Mouse (Mus musculus) kidney, adult 8-10 months (tissue): ENCODE data around the gene Mid1.

Experiments
- DNase-seq, 2 experiments: peaks; one replicate each; pipeline ENCODE4 v3.0.0; 2022

Gene Mid1

DNA sequence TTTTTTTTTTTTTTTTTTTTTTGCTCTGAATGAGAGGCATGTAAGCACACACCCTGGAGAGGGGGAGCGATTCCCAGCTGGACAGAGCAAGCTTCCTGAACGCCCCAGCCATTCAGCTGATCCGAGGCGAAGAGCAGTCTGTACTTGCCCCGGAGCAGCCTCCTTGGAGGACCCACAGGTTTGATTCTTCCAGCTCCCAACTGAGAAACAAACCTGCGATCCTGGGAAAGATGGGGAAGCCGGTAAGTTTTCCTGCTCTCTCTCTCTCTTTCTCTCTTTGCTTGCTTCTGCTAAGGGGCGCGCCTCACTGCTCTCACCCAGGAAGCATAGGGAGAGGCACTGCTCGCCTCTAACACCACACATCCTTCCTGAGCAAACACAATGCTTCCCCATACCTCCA is at the start of gene Mid1:
Gene Mid1, plus strand, starts transcription at position 69 of the 400 bp plus-strand sequence.
- DNase-seq = no peak

DNA sequence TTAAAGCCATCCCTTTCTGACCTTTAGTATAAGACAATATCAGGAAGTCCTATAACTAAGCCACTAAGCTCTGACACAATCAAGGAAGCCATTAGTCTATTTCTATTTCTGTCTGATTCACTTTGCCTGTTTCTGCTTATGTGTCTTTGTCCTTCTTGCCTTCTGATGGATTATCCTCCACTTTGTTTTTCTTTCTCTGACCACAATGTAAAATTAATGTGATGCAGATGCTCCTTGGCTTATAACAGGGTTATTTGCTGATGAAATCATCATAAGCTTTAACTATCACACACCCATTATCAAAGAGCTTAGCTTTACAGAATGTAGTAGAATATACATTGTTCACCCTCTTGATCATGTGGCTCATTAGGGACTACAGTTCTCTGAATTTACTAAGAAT is 11.9 kb upstream of the Mid1 start:
- no peak for DNase-seq

DNA sequence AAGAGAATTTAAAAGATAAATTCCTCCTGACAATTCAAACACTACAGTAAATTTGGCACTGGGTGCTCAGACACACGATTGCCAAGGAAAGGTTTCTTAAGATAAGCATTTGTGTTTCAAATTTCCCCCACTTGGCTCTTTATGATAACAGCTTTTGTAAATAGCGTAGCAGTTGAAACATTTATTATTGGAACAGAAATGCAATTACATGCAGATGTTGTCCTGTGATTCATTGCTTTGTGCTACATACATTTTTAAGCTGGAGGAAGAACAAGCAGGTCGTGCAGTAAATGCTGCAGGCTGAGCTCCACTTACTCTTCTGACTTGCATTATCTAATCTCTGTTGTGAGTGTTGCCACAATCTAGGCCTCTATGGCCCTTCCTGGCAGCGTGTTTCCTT is 8.7 kb upstream of the Mid1 start:
- DNase-seq = no peak

DNA sequence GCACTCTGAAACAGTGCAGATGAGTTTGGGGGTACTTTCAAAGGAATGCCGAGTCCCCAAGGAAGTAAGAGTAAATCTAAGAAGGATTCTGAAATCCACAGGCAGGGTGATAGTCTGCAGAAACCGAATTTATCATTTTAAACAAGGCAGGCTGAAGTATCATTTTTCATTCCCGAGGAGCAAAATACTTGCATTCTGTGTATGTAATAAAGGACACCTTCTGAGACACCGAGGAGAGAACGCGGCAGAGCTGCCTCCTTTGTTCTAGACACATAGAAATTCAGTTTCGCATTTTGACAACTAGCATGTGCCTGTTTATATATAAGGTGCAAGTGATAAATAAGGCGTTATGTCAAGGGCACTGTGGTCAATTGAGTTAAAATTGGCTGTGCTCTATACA is 732 bp downstream of the Mid1 start:
- no peak for DNase-seq

DNA sequence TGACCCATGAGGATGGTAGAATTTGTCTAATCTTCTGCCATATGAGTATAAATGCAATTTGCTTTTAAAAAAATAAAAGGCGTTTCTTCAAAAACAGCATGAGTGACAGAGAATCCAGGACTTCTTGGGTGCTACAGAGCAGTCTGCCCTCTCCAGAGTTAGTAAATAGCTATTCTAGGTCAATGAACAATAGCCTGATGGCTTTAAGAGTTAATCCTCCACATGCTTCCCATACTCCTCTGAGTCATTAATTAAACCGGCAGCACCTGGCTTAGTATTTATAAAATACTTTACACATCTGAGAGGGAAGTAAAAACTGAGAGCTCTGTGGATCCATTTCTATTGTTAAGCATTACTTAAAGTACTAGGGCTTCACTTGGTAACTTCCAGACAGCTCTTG is 6.2 kb downstream of the Mid1 start:
- DNase-seq = no peak

DNA sequence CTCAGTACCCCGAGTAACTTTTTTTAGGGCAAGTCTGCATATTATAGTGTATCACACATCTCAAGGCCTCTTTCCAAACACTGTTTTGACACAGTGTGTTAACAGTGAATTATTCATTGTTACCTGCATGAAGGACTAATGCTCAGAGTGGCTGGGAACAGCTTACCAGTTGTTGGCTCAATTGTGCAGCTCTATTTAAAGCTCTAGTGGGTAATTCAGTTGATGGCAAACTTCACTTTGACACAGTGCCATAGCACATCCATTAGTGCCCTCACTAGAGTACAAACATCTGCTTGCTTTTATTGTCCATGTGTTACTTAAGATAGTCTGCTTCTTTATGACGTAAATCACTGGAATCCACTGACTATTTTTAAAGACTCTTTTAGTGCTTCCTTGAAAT is 6.7 kb downstream of the Mid1 start:
- DNase-seq = no peak

DNA sequence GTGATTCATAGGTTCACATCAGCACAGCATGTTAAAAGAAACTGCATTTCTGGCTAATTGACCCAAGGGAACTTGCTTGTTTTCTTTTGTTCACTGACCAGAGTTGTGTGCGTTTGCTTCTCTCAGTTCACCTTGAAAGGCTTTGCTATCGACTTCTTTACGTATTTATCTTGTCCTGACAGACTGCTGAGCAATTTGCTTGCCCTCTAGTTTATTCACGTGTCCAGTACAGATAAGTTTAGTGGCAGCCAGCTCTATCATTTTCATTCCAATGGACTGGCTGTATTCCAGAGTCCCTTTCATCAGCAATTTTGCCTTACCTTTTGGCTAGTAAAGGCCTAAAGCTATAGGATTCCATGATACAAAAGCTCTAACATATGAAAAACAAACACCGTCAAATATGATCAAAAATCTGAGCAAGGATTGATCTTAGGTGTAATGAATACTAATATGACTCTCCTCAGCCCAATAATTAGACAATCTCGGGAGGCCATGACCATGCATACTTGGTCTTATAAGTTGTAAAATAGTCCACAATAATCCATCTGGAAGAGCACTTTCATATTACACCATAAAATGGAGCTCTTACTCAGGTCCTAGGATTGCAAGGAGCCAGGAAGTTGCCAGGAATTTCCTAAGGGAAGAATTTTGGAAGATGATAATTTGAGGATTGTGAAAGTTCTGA is 7.4 kb downstream of the Mid1 start:
- DNase-seq = no peak

DNA sequence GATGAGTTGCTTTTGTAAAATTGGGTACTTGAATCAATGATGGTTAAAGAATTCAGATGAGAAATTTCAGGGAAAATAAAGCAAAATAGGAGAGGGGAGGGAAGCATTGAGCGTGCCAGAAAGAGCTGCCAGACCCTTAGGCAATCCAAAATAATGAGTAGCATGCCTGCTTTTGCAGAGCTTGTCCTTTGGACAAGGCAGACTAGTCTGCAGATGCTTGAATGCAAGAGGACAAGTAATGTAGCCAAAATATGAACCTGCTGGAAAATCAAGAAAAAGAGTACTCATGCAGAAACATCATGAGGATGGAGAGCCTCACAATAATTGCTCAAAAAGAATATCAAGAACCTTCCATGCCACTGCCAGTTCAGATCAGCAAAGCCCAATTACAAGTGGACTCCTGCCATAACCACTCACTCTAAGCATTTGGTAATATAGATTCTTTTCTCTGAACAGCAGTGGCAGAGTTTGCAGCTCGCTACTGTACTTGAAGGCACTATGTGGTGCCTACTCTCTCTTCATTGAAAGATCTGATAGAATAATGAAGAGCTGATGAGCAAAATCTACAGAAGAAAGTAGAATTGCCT is 19.1 kb downstream of the Mid1 start:
- DNase-seq = no peak

DNA sequence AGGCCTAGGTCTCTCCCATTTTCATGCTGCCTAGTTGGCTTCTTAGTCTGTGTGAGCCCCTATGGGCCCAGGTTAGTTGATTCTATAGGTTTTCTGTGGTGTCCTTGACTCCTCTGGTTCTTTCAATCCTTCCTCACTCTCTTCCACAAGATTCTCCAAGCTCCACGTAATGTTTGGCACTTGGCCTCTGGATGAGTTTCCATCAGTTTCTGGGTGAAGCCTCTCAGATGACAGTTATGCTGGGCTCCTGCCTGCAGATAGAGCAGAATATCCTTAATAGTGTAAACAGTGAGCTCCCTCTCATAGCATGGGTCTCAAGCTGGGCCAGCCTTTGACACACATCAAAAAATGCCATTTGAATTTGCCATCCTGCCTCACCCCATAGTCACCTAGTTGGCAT is 38.5 kb downstream of the Mid1 start:
- no peak for DNase-seq

DNA sequence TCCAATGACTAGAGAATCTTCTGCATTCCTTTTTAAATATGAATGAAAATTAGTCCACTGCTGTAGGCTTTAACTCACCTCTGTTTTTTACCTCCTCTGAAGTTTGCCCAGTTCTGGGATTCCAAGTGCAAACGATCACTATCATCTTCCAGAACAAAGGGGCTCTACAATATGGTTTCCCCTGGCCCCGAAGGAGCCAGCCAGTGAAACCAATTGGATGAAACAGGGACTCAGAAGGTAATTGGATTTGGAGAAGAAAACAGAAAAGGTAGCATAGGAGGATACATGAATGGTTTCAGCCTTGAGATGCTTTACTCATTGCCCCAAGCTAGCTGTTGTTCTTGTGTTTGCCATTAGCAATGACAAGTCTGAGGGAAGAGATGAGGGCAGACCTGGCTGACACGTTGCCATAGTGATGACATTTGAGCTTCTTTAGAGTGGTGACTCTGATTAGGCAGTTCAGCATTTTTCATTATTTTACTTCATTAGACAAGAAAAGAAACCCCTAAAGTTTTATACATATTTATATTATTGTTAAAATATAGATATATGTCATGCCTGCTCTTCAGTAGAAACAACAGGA is 50.5 kb downstream of the Mid1 start:
- DNase-seq = no peak

DNA sequence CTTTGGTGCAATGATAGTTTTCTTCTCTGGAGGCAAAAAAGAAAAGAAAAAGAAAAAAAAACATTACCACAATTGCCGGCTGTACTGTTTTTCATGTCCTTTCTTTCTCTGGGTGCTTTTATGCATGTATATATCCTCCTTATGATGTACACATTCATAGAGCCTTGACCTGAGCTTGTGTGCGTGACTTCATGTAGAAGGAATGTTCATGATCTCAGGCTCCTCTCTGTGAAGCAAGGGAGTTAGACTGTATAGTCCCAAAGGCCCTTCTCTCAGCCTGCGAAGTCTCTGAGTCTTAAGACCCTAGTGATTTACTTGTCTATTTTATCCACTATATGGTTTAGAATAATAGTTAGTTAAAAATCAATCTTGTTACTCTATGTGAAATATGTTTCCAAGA is 73.0 kb downstream of the Mid1 start:
- DNase-seq = no peak

DNA sequence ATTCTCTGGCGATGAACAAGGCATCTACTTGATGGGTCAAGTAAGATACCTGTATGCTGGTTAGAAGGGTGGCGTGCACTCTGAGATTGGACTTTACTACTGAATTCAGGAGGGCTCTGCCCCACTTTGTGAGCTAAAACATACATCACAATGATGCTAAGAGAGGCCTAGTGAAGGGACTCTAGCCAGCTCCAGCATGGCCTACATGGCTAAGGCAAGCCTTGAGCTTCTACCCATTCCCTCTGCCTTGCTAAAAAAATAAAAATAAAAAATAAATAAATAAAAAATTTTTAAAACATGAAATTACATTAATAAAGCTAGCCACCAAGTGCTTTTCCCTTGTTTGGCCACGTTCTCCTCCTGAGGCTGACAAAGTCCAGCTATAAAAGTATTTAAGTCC is 94.5 kb downstream of the Mid1 start, which contains the start of gene 4933400A11Rik:
Gene 4933400A11Rik, minus strand, starts transcription at position 101 of the 400 bp plus-strand sequence.
- DNase-seq = no peak

DNA sequence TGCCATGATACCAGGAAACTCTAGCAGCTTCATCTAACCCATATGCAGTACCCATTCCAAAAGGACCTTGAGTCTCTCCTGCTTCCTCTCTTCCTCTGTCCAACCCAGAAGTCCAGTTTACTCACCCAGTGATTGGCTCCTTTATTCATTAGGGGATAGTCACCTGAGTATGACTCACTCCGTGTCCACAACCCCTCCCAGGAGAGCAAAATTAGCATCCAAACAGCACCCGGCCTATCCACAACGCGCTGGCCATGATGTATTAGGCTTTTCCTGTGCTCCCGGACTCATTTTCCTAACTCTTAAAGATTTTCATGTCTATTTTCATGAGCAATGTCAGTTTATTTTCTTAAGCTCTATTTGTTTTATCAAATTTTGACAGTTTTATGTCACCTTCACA is 104.7 kb downstream of the Mid1 start:
- DNase-seq = no peak

DNA sequence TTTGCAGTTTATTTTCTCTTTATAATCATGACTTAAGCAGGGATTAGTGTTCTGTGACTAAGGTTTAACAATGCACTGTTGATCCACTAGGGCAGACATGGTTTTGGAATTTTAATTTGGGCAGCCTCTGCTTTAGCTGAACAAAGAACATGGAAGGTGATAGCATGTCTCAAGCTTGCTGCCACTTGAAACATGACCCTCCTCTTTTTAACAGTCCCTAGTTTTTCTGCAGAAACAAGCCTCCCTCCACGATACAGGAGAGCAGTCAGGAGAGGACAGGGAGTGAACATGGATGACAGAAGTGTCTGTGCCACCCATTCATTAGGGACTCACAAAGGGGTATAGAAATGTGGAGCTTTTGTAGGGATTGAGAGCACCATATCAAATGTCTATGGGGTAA is 107.9 kb downstream of the Mid1 start:
- no peak for DNase-seq

DNA sequence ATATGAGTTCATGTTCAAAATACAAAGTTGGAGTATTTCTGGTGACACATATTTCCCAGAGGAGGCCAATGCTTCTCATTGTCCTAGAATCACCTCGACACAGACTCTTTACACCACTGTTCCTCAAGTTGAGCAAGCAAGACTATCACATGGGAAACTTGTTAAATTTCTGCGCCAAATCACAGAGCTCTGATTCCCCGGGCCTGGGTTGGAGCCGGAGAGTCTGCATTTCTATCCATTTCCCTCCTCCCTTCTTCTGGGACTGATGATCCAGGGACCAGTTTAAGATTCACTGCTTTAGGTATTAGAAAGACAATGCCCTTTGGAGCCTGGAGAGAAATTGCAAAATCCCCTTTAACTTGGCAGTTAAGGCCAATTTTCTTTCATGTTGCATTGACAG is 109.4 kb downstream of the Mid1 start:
- no peak for DNase-seq

DNA sequence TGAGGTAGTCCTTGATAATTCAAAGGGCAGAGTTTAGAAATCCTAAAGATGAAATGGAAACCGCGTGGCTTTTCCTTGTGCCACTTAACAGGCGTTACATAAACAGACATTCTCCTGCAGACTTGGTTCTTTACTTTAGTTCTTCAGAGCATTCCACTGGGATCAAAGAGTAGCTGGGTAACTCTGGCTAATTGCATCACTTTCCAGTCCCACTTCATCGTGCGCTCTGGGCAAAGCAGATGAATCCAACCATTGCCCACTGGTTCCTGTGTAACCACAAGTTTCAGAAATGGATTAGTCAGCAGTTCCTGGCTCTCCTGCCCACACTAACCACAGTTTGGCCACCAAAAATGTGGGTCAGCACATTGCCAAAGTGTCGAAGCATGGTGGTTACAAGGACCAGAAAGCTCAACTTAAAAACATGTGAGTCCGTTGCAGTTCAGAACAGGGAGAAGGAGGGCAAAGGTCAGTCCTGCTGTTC is 109.9 kb downstream of the Mid1 start:
- peak; percentile 7 to 28 for DNase-seq

DNA sequence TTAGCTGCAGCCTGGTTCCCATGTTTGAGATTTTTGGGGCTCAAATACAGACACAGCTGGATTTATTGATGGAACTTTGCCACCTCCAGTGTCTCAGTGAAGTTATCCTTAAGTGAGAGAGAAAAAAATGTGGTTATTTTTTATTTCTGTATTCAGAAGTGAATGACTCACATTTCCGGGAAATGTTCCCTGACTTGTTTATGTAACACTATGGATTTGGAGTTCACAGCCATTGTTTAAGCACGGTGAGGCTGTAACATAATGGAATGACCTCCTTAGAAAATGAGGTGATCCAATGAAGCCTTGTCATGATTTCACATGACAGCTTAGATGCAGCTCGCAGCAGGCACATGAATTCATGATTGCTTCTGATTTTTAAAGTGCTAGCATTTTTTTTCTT is 112.1 kb downstream of the Mid1 start:
- DNase-seq = no peak

DNA sequence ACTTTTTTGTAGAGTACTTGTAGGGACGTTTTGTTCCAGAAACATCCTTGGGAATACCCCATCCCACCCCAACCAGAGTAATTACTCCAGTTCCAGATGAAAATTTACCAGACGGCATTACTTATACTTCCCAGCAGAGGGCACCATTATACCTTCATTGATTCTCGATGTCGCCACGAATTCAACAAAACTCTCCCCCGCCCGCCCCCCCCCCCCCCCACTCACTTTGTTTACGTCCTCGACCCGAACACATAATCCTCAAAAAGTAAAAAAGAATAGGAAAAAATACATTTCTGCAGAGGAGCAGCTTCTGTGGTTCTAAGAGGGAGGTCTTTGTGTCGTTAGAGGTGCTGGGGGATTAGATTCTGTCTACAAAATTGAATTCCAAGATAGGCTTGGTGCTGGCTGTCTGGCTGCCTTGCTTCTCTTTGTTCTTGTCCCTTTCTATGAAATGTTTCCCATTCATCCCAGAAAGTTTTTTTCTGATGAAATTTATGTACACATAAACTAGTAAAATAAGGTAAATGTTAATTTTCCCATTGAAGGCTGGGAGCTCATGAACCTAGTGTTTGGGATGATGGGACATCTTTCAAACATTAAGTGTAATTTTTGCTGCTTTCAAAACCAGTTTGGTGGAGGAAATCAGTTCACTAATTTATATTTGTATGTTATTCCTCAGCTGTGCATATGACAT is 114.1 kb downstream of the Mid1 start:
- DNase-seq = peak; percentile 8 to 10

DNA sequence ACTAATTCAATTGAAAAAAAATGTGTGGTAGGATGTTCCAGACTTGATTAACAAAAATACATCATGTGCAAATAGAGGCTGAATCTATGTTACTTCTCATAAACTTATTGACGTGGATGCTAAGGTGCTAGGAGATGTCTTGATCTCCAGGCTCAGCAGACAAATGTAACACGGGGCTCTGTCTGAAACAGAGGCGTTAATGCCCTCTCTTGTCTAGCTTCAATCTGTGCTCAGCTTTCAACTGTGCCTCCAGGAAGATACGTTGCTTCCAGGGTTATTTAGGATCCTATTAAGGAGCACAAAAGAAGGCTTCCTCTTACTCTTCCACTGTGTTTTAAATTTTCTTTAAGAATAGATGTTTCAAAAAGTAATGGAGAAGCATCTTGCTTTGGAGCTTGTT is 115.2 kb downstream of the Mid1 start:
- no peak for DNase-seq

DNA sequence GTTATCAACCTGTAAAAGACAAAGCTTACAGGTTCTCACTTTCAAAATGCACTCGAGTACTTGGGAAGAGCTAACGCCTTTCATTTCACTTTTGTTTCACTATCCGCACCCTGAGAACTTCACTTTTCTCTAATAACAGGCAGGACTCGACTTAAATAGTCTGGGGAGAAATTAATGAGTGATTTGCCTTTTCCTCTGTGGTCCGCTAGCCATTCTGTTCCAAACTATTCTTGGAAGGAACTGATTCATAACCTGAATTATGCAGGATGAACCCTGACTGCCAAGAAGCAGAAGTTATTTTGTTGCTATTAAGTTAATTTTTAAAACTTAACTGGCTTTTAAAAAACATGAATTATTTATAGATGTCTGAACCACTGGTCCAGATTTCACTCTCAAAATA is 120.8 kb downstream of the Mid1 start:
- no peak for DNase-seq

DNA sequence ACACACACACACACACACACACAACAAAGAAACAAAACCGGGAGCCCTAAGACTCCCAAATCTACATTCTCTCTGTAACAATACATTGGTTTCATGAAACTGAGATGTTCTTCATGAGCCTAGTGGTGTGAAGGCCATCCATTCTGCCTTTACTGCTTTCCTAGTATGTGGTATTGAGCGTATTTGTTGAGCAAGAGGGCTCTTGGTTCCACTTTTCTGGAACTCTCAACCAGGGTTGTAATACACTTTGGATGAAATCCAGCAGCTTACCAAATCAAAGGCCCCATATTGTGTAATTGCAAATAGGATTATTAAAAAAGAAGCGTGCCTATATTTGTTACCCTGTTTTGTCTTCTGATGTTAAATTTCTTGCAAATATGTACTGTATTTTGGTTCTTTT is 122.7 kb downstream of the Mid1 start:
- no peak for DNase-seq

DNA sequence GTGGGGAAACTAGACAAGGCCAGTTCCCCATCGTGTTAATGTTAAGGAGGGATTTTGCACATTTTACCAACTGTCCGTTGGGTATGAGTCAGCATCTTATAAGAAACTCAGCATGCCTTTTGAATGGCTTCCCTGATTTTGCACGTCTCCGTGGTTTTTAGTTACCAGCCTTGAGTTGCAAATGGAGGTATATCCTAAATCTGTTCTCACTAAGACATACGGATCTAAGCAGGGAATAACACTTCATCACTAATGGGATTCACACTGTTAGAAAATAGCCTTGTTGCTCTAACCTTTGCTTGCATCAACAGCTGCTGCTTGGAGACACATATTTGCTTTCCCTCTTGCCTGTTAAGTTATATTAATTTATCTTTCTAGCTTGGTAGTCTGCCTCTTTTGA is 126.3 kb downstream of the Mid1 start:
- no peak for DNase-seq

DNA sequence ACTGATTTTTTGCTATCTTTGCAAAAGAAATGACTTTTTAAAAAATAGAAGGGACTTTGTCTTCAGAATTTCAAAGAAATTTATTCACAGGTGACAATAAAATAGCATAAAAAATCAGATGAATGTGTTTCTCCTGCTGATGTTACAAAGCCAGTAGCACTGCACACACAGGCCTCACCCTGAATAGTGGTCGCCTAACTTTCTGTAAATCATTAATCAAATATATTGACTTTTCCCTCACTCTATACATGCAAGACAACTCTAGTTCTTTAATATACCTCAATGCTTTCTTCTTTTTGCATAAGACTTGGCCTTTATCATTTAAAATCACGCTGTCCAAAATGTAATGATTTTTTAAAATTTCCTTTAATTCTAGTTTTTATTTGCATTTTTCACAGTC is 126.8 kb downstream of the Mid1 start:
- DNase-seq = no peak

DNA sequence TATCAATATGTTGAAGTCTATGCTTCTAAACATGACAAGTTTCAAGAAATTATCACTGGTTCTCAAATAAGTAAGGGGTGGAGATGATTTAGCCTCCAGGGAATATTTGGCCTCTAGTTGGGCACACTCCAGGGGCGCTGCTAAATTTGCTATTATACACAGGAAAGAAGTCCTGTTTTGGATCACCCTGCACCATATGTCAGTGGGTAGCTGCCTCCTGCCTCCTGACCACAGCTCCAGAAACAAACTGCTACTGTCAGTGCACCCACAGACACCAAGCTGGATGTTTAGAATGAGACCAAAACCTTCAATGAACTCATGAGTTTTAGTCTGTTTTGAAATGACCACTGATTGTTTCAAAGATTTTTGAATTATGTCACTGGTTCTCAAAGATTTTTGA is 128.7 kb downstream of the Mid1 start:
- no peak for DNase-seq
